Mouse (Mus musculus): ENCODE measurements around the gene Mettl16. TPM values are rescaled to one million over a fixed set of nuclear protein-coding genes. Genes with fewer than 3 reads are reported as not detected.

The Mettl16 gene
- polyA plus RNA-seq, 1 experiment from 2014 or later = 32.1 TPM

GRCm38 (mm10) chr11:74768045-74768444 is 2.6 kb upstream of the Mettl16 start:
- no peak overlapping the region for H3K4me3 ChIP-seq (ENCODE audit: low read depth, low read length)
- no peak overlapping the region for H3K9ac ChIP-seq (ENCODE audit: low read length)
- no peaks in the 10 kb centered on the region for H3K9me3 ChIP-seq (replicated peaks; ENCODE audit: control insufficient read depth, low read length)
- no peak overlapping the region for H3K27ac ChIP-seq (ENCODE audit: low read depth, low read length)
- no peaks in the 10 kb centered on the region for H3K27me3 ChIP-seq (replicated peaks; ENCODE audit: control insufficient read depth, insufficient read depth, low read length)
- H3K36me3 ChIP-seq (ENCODE audit: control insufficient read depth, insufficient read depth, low read length) = no peaks in the 10 kb centered on the region
- 31% methylated on average over 6 of the region's 6 CpGs for WGBS
- DNase-seq (ENCODE audit: low spot score) (peak; percentile 36), ATAC-seq (no peak)
- H3K4me1 ChIP-seq (ENCODE audit: control insufficient read depth, insufficient read depth, low read length) = peaks cover 11% of the 10 kb centered on the region
- H3K4me2 ChIP-seq (ENCODE audit: low read length) = no peak overlapping the region

GRCm38 (mm10) chr11:74770037-74770436 is 593 bp upstream of the Mettl16 start:
- Histone ChIP-seq H3K4me1 (ENCODE audit: control insufficient read depth, insufficient read depth, low read length) (peaks cover 11% of the 10 kb centered on the region), H3K9me3 (replicated peaks; ENCODE audit: control insufficient read depth, low read length) (no peaks in the 10 kb centered on the region), H3K27me3 (replicated peaks; ENCODE audit: control insufficient read depth, insufficient read depth, low read length) (no peaks in the 10 kb centered on the region), H3K4me3 (ENCODE audit: low read depth, low read length) (peak overlapping the region; percentile 88), H3K27ac (ENCODE audit: low read depth, low read length) (peak overlapping the region; percentile 93), H3K4me2 (ENCODE audit: low read length) (peak overlapping the region; percentile 64), H3K9ac (ENCODE audit: low read length) (peak overlapping the region; percentile 91), H3K36me3 (ENCODE audit: control insufficient read depth, insufficient read depth, low read length) (peaks cover 16% of the 10 kb centered on the region)
- no peak for DNase-seq (ENCODE audit: low spot score)
- no peak; the same call in 1 of the 2 replicates for ATAC-seq
- 82% methylated on average over 9 of the region's 9 CpGs for WGBS

GRCm38 (mm10) chr11:74771234-74771633 is 604 bp downstream of the Mettl16 start:
- Histone ChIP-seq H3K4me1 (ENCODE audit: control insufficient read depth, insufficient read depth, low read length) (peaks cover 11% of the 10 kb centered on the region), H3K9me3 (replicated peaks; ENCODE audit: control insufficient read depth, low read length) (no peaks in the 10 kb centered on the region), H3K27me3 (replicated peaks; ENCODE audit: control insufficient read depth, insufficient read depth, low read length) (no peaks in the 10 kb centered on the region), H3K27ac (ENCODE audit: low read depth, low read length) (peak overlapping the region; percentile 93), H3K4me3 (ENCODE audit: low read depth, low read length) (peak overlapping the region; percentile 88), H3K9ac (ENCODE audit: low read length) (peak overlapping the region; percentile 91), H3K36me3 (ENCODE audit: control insufficient read depth, insufficient read depth, low read length) (peaks cover 25% of the 10 kb centered on the region), H3K4me2 (ENCODE audit: low read length) (peak overlapping the region; percentile 78)
- ATAC-seq (no peak; the same call in 1 of the 2 replicates), DNase-seq (ENCODE audit: low spot score) (no peak)
- WGBS = 16% methylated on average over 8 of the region's 8 CpGs

GRCm38 (mm10) chr11:74771650-74772049 is 1.0 kb downstream of the Mettl16 start:
- Histone ChIP-seq H3K4me1 (ENCODE audit: control insufficient read depth, insufficient read depth, low read length) (peaks cover 11% of the 10 kb centered on the region), H3K36me3 (ENCODE audit: control insufficient read depth, insufficient read depth, low read length) (peaks cover 27% of the 10 kb centered on the region), H3K9me3 (replicated peaks; ENCODE audit: control insufficient read depth, low read length) (no peaks in the 10 kb centered on the region), H3K4me2 (ENCODE audit: low read length) (peak overlapping the region; percentile 78), H3K27ac (ENCODE audit: low read depth, low read length) (no peak overlapping the region), H3K27me3 (replicated peaks; ENCODE audit: control insufficient read depth, insufficient read depth, low read length) (no peaks in the 10 kb centered on the region), H3K4me3 (ENCODE audit: low read depth, low read length) (peak overlapping the region; percentile 88), H3K9ac (ENCODE audit: low read length) (no peak overlapping the region)
- DNase-seq (ENCODE audit: low spot score) (no peak), ATAC-seq (no peak)
- WGBS = 72% methylated on average over 4 of the region's 4 CpGs

GRCm38 (mm10) chr11:74772386-74772785 is 1.8 kb downstream of the Mettl16 start:
- peaks cover 11% of the 10 kb centered on the region for H3K4me1 ChIP-seq (ENCODE audit: control insufficient read depth, insufficient read depth, low read length)
- H3K9ac ChIP-seq (ENCODE audit: low read length) = no peak overlapping the region
- H3K27me3 ChIP-seq (replicated peaks; ENCODE audit: control insufficient read depth, insufficient read depth, low read length) = no peaks in the 10 kb centered on the region
- H3K9me3 ChIP-seq (replicated peaks; ENCODE audit: control insufficient read depth, low read length) = no peaks in the 10 kb centered on the region
- H3K4me2 ChIP-seq (ENCODE audit: low read length) = no peak overlapping the region
- ATAC-seq = no peak
- no peak overlapping the region for H3K4me3 ChIP-seq (ENCODE audit: low read depth, low read length)
- 91% methylated on average over 2 of the region's 2 CpGs for WGBS
- no peak overlapping the region for H3K27ac ChIP-seq (ENCODE audit: low read depth, low read length)
- H3K36me3 ChIP-seq (ENCODE audit: control insufficient read depth, insufficient read depth, low read length) = peaks cover 34% of the 10 kb centered on the region
- no peak for DNase-seq (ENCODE audit: low spot score)

GRCm38 (mm10) chr11:74792874-74793273 is 22.2 kb downstream of the Mettl16 start:
- Histone ChIP-seq H3K9ac (ENCODE audit: low read length) (no peak overlapping the region), H3K36me3 (ENCODE audit: control insufficient read depth, insufficient read depth, low read length) (peaks cover 67% of the 10 kb centered on the region), H3K4me2 (ENCODE audit: low read length) (no peak overlapping the region), H3K27me3 (replicated peaks; ENCODE audit: control insufficient read depth, insufficient read depth, low read length) (no peaks in the 10 kb centered on the region), H3K9me3 (replicated peaks; ENCODE audit: control insufficient read depth, low read length) (no peaks in the 10 kb centered on the region), H3K4me1 (ENCODE audit: control insufficient read depth, insufficient read depth, low read length) (no peaks in the 10 kb centered on the region), H3K4me3 (ENCODE audit: low read depth, low read length) (no peak overlapping the region), H3K27ac (ENCODE audit: low read depth, low read length) (no peak overlapping the region)
- DNase-seq (ENCODE audit: low spot score) = no peak
- WGBS = 91% methylated on average over 4 of the region's 4 CpGs
- no peak for ATAC-seq

GRCm38 (mm10) chr11:74800658-74801057 is 30.0 kb downstream of the Mettl16 start:
- Histone ChIP-seq H3K9ac (ENCODE audit: low read length) (no peak overlapping the region), H3K4me1 (ENCODE audit: control insufficient read depth, insufficient read depth, low read length) (no peaks in the 10 kb centered on the region), H3K27me3 (replicated peaks; ENCODE audit: control insufficient read depth, insufficient read depth, low read length) (no peaks in the 10 kb centered on the region), H3K9me3 (replicated peaks; ENCODE audit: control insufficient read depth, low read length) (no peaks in the 10 kb centered on the region), H3K36me3 (ENCODE audit: control insufficient read depth, insufficient read depth, low read length) (peaks cover 53% of the 10 kb centered on the region), H3K27ac (ENCODE audit: low read depth, low read length) (no peak overlapping the region), H3K4me3 (ENCODE audit: low read depth, low read length) (no peak overlapping the region), H3K4me2 (ENCODE audit: low read length) (no peak overlapping the region)
- 71% methylated on average over 4 of the region's 4 CpGs for WGBS
- DNase-seq (ENCODE audit: low spot score) (peak; percentile 5), ATAC-seq (no peak)

- no peak overlapping the region for H3K4me2 ChIP-seq (ENCODE audit: low read length)
- no peak overlapping the region for H3K27ac ChIP-seq (ENCODE audit: low read depth, low read length)
- H3K4me1 ChIP-seq (ENCODE audit: control insufficient read depth, insufficient read depth, low read length) = no peaks in the 10 kb centered on the region
- H3K9ac ChIP-seq (ENCODE audit: low read length) = no peak overlapping the region
- DNase-seq (ENCODE audit: low spot score) (no peak), ATAC-seq (no peak)
- WGBS = 81% methylated on average over 3 of the region's 3 CpGs
- H3K9me3 ChIP-seq (replicated peaks; ENCODE audit: control insufficient read depth, low read length) = no peaks in the 10 kb centered on the region
- H3K27me3 ChIP-seq (replicated peaks; ENCODE audit: control insufficient read depth, insufficient read depth, low read length) = no peaks in the 10 kb centered on the region
- peaks cover 34% of the 10 kb centered on the region for H3K36me3 ChIP-seq (ENCODE audit: control insufficient read depth, insufficient read depth, low read length)
- no peak overlapping the region for H3K4me3 ChIP-seq (ENCODE audit: low read depth, low read length)
These were observed 33.5 kb downstream of the Mettl16 start for GRCm38 (mm10) chr11:74804081-74804627.

- H3K27me3 ChIP-seq (replicated peaks; ENCODE audit: control insufficient read depth, insufficient read depth, low read length) = no peaks in the 10 kb centered on the region
- H3K4me3 ChIP-seq (ENCODE audit: low read depth, low read length) = no peak overlapping the region
- ATAC-seq (peak; percentile 40; the same call in 1 of the 2 replicates), DNase-seq (ENCODE audit: low spot score) (peak; percentile 70)
- peak overlapping the region; percentile 10; the same call in 1 of the 2 replicates for H3K27ac ChIP-seq (ENCODE audit: low read depth, low read length)
- no peaks in the 10 kb centered on the region for H3K4me1 ChIP-seq (ENCODE audit: control insufficient read depth, insufficient read depth, low read length)
- peaks cover 33% of the 10 kb centered on the region for H3K36me3 ChIP-seq (ENCODE audit: control insufficient read depth, insufficient read depth, low read length)
- no peaks in the 10 kb centered on the region for H3K9me3 ChIP-seq (replicated peaks; ENCODE audit: control insufficient read depth, low read length)
- 75% methylated on average over 6 of the region's 6 CpGs for WGBS
- no peak overlapping the region for H3K9ac ChIP-seq (ENCODE audit: low read length)
- H3K4me2 ChIP-seq (ENCODE audit: low read length) = no peak overlapping the region
These were observed 36.7 kb downstream of the Mettl16 start for GRCm38 (mm10) chr11:74807246-74807882.
